Mouse (Mus musculus) cortical plate, adult 2 months (tissue): ENCODE measurements at regions not wholly inside any gene's neighbourhood (a gene's known extent, or its start where the extent isn't known, plus 50 kb on each side); places are given as distances from the start of the nearest gene placed in this dataset.

Experiments used
- CTCF ChIP-seq: fragments of 200-500 bp; IDR thresholded peaks from 2 replicates; pipeline ENCODE4 v1.5.1; 2011; ENCODE audit warnings: mild to moderate bottlenecking, control low read depth, low read length; ENCODE audit not compliant: insufficient read depth; ENCODE audit errors: extremely low read depth
- POLR2A ChIP-seq: fragments of 200-500 bp; IDR thresholded peaks from 2 replicates; pipeline ENCODE4 v1.6.1; 2011; ENCODE audit warnings: mild to moderate bottlenecking, low read length, control low read depth; ENCODE audit not compliant: insufficient read depth; ENCODE audit errors: extremely low read depth

DNA sequence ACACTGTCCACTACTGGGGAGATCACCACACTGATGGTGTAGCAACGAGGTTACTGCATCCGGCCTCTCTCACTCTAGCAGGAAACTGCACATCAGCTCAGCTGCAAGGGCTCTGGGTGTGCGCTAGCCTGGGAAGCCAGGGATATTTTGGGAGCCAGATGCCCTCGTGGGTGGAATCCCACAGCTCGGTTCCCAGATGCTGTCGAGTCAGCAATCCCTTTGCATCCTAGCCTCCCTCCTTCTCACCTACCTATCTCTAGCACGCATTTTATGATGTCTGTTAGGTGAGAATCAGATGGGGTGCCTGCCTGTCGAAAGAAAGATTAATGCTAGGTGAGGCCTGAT is 316.8 kb downstream of the Ptpru start:
- no peak for TF ChIP-seq POLR2A
- TF ChIP-seq CTCF = no peak
